Mouse (Mus musculus): ENCODE data around the gene Gramd2. TPM values are rescaled to one million over a fixed set of nuclear protein-coding genes. Genes with fewer than 3 reads are reported as not detected.

Gramd2 gene
- polyA plus RNA-seq, 1 experiment from 2014 or later, result 5.4 TPM

- peak; percentile 71 for ATAC-seq
- 0 out of 2 replicates have a peak, but pooled peaks cover 6% of the 10 kb centered on the region for H3K36me3 ChIP-seq (ENCODE audit: control insufficient read depth, insufficient read depth)
- peak overlapping the region; percentile 94 for H3K27ac ChIP-seq (ENCODE audit: low read length)
- peak overlapping the region; percentile 72 for H3K4me3 ChIP-seq (replicated peaks; ENCODE audit: low read length)
- H3K27me3 ChIP-seq (replicated peaks; ENCODE audit: control insufficient read depth, insufficient read depth, low read length), result no peaks in the 10 kb centered on the region
- peak overlapping the region; percentile 84 for H3K4me2 ChIP-seq (ENCODE audit: low read length)
- H3K4me1 ChIP-seq (replicated peaks; ENCODE audit: control insufficient read depth, insufficient read depth, low read length), result peaks cover 44% of the 10 kb centered on the region
- under 1% methylated on average over 65 of the region's 65 CpGs for WGBS
- H3K9me3 ChIP-seq (ENCODE audit: control insufficient read depth, low read length), result no peaks in the 10 kb centered on the region
- H3K9ac ChIP-seq (replicated peaks; ENCODE audit: low read depth, low read length), result peak overlapping the region; percentile 78
Measured at GRCm38 (mm10) chr9:59656635-59657617, 23.0 kb upstream of the Gramd2 start.

- no peaks in the 10 kb centered on the region for H3K9me3 ChIP-seq (ENCODE audit: control insufficient read depth, low read length)
- WGBS, result 3% methylated on average over 4 of the region's 4 CpGs
- peak overlapping the region; percentile 84 for H3K4me2 ChIP-seq (ENCODE audit: low read length)
- 0 out of 2 replicates have a peak, but pooled peaks cover 3% of the 10 kb centered on the region for H3K36me3 ChIP-seq (ENCODE audit: control insufficient read depth, insufficient read depth)
- H3K27ac ChIP-seq (ENCODE audit: low read length), result peak overlapping the region; percentile 94
- no peak for ATAC-seq
- peaks cover 49% of the 10 kb centered on the region for H3K4me1 ChIP-seq (replicated peaks; ENCODE audit: control insufficient read depth, insufficient read depth, low read length)
- no peaks in the 10 kb centered on the region for H3K27me3 ChIP-seq (replicated peaks; ENCODE audit: control insufficient read depth, insufficient read depth, low read length)
- peak overlapping the region; percentile 72 for H3K4me3 ChIP-seq (replicated peaks; ENCODE audit: low read length)
- peak overlapping the region; percentile 78 for H3K9ac ChIP-seq (replicated peaks; ENCODE audit: low read depth, low read length)
Measured at GRCm38 (mm10) chr9:59658146-59658545, 21.8 kb upstream of the Gramd2 start.

GRCm38 (mm10) chr9:59659036-59660026 lies 20.6 kb upstream of the Gramd2 start:
- Histone ChIP-seq H3K36me3 (ENCODE audit: control insufficient read depth, insufficient read depth) (0 out of 2 replicates have a peak, but pooled peaks cover 3% of the 10 kb centered on the region), H3K27ac (ENCODE audit: low read length) (peak overlapping the region; percentile 33), H3K27me3 (replicated peaks; ENCODE audit: control insufficient read depth, insufficient read depth, low read length) (no peaks in the 10 kb centered on the region), H3K4me2 (ENCODE audit: low read length) (peak overlapping the region; percentile 84), H3K4me1 (replicated peaks; ENCODE audit: control insufficient read depth, insufficient read depth, low read length) (peaks cover 56% of the 10 kb centered on the region), H3K9ac (replicated peaks; ENCODE audit: low read depth, low read length) (0 out of 2 replicates have a peak overlapping the region, but pooled peaks have one; percentile 8), H3K9me3 (ENCODE audit: control insufficient read depth, low read length) (no peaks in the 10 kb centered on the region), H3K4me3 (replicated peaks; ENCODE audit: low read length) (peak overlapping the region; percentile 31)
- ATAC-seq, result no peak
- WGBS, result 18% methylated on average over 14 of the region's 14 CpGs

GRCm38 (mm10) chr9:59660421-59660820 lies 19.5 kb upstream of the Gramd2 start:
- Histone ChIP-seq H3K9ac (replicated peaks; ENCODE audit: low read depth, low read length) (no peak overlapping the region), H3K4me1 (replicated peaks; ENCODE audit: control insufficient read depth, insufficient read depth, low read length) (peaks cover 59% of the 10 kb centered on the region), H3K9me3 (ENCODE audit: control insufficient read depth, low read length) (no peaks in the 10 kb centered on the region), H3K4me2 (ENCODE audit: low read length) (peak overlapping the region; percentile 24; the same call in 1 of the 2 replicates), H3K36me3 (ENCODE audit: control insufficient read depth, insufficient read depth) (peaks cover 6% of the 10 kb centered on the region; the same call in 1 of the 2 replicates), H3K4me3 (replicated peaks; ENCODE audit: low read length) (no peak overlapping the region), H3K27ac (ENCODE audit: low read length) (no peak overlapping the region), H3K27me3 (replicated peaks; ENCODE audit: control insufficient read depth, insufficient read depth, low read length) (no peaks in the 10 kb centered on the region)
- no peak for ATAC-seq
- WGBS, result 42% methylated on average over 10 of the region's 10 CpGs

GRCm38 (mm10) chr9:59661298-59661975 lies 18.5 kb upstream of the Gramd2 start:
- peaks cover 6% of the 10 kb centered on the region for H3K36me3 ChIP-seq (ENCODE audit: control insufficient read depth, insufficient read depth)
- no peak overlapping the region for H3K4me2 ChIP-seq (ENCODE audit: low read length)
- no peak for ATAC-seq

GRCm38 (mm10) chr9:59663226-59663625 lies 16.7 kb upstream of the Gramd2 start:
- Histone ChIP-seq H3K36me3 (ENCODE audit: control insufficient read depth, insufficient read depth) (peaks cover 19% of the 10 kb centered on the region), H3K4me1 (replicated peaks; ENCODE audit: control insufficient read depth, insufficient read depth, low read length) (peaks cover 55% of the 10 kb centered on the region), H3K4me3 (replicated peaks; ENCODE audit: low read length) (no peak overlapping the region), H3K9ac (replicated peaks; ENCODE audit: low read depth, low read length) (no peak overlapping the region), H3K27ac (ENCODE audit: low read length) (no peak overlapping the region), H3K27me3 (replicated peaks; ENCODE audit: control insufficient read depth, insufficient read depth, low read length) (no peaks in the 10 kb centered on the region), H3K9me3 (ENCODE audit: control insufficient read depth, low read length) (no peaks in the 10 kb centered on the region), H3K4me2 (ENCODE audit: low read length) (no peak overlapping the region)
- ATAC-seq, result no peak
- WGBS, result 78% methylated on average over 7 of the region's 7 CpGs

More at GRCm38 (mm10) chr9:59661298-59661975, 18.5 kb upstream of the Gramd2 start:
- no peak overlapping the region for H3K27ac ChIP-seq (ENCODE audit: low read length)
- no peaks in the 10 kb centered on the region for H3K9me3 ChIP-seq (ENCODE audit: control insufficient read depth, low read length)
- H3K4me3 ChIP-seq (replicated peaks; ENCODE audit: low read length), result no peak overlapping the region
- H3K27me3 ChIP-seq (replicated peaks; ENCODE audit: control insufficient read depth, insufficient read depth, low read length), result no peaks in the 10 kb centered on the region
- H3K9ac ChIP-seq (replicated peaks; ENCODE audit: low read depth, low read length), result no peak overlapping the region
- 63% methylated on average over 6 of the region's 6 CpGs for WGBS
- peaks cover 55% of the 10 kb centered on the region for H3K4me1 ChIP-seq (replicated peaks; ENCODE audit: control insufficient read depth, insufficient read depth, low read length)

GRCm38 (mm10) chr9:59663957-59664356 lies 16.0 kb upstream of the Gramd2 start:
- Histone ChIP-seq H3K27ac (ENCODE audit: low read length) (no peak overlapping the region), H3K36me3 (ENCODE audit: control insufficient read depth, insufficient read depth) (peaks cover 25% of the 10 kb centered on the region), H3K4me1 (replicated peaks; ENCODE audit: control insufficient read depth, insufficient read depth, low read length) (peaks cover 48% of the 10 kb centered on the region), H3K9me3 (ENCODE audit: control insufficient read depth, low read length) (no peaks in the 10 kb centered on the region), H3K4me3 (replicated peaks; ENCODE audit: low read length) (no peak overlapping the region), H3K27me3 (replicated peaks; ENCODE audit: control insufficient read depth, insufficient read depth, low read length) (no peaks in the 10 kb centered on the region), H3K4me2 (ENCODE audit: low read length) (no peak overlapping the region), H3K9ac (replicated peaks; ENCODE audit: low read depth, low read length) (no peak overlapping the region)
- no peak for ATAC-seq
- 55% methylated on average over 3 of the region's 3 CpGs for WGBS

GRCm38 (mm10) chr9:59664664-59665256 lies 15.2 kb upstream of the Gramd2 start:
- WGBS, result 38% methylated on average over 4 of the region's 4 CpGs
- peak; percentile 36 for ATAC-seq
- no peaks in the 10 kb centered on the region for H3K9me3 ChIP-seq (ENCODE audit: control insufficient read depth, low read length)
- peaks cover 40% of the 10 kb centered on the region for H3K4me1 ChIP-seq (replicated peaks; ENCODE audit: control insufficient read depth, insufficient read depth, low read length)
- no peak overlapping the region for H3K4me3 ChIP-seq (replicated peaks; ENCODE audit: low read length)
- peaks cover 28% of the 10 kb centered on the region for H3K36me3 ChIP-seq (ENCODE audit: control insufficient read depth, insufficient read depth)
- H3K27me3 ChIP-seq (replicated peaks; ENCODE audit: control insufficient read depth, insufficient read depth, low read length), result no peaks in the 10 kb centered on the region
- H3K27ac ChIP-seq (ENCODE audit: low read length), result no peak overlapping the region
- H3K9ac ChIP-seq (replicated peaks; ENCODE audit: low read depth, low read length), result no peak overlapping the region
- H3K4me2 ChIP-seq (ENCODE audit: low read length), result no peak overlapping the region

All from forebrain, embryonic 16.5 days (tissue).